Mouse (Mus musculus) embryonic facial prominence, embryonic 13.5 days (tissue): Measurements from ENCODE around the gene Nipa2. TPM values are rescaled to one million over a fixed set of nuclear protein-coding genes. Genes with fewer than 3 reads are reported as not detected.
A peak's percentile ranks its signal among the peaks of the same experiment; 100 is the strongest.

Experiments
- ATAC-seq: fragments of 200-750 bp; cut with Nextera tagmentation; 2 replicates; pipeline ENCODE4 v1.8.0; 2017; ENCODE audit warnings: low read depth; ENCODE audit not compliant: insufficient number of reproducible peaks, insufficient read depth, low FRiP score, low TSS enrichment
- H3K27ac ChIP-seq: fragments of 300-500 bp; sonication (generic); 2 replicates; pipeline ENCODE4 v1.5.1; 2015; ENCODE audit warnings: moderate library complexity, mild to moderate bottlenecking, inconsistent platforms
- H3K27me3 ChIP-seq: fragments of 300-500 bp; sonication (generic); 2 replicates; pipeline ENCODE4 v1.6.1; 2015; ENCODE audit warnings: mild to moderate bottlenecking, inconsistent platforms
- H3K36me3 ChIP-seq: fragments of 300-500 bp; sonication (generic); 2 replicates; pipeline ENCODE4 v1.6.1; 2015; ENCODE audit warnings: mild to moderate bottlenecking, inconsistent platforms
- H3K4me1 ChIP-seq: fragments of 300-500 bp; sonication (generic); 2 replicates; pipeline ENCODE4 v1.6.1; 2015; ENCODE audit warnings: inconsistent platforms
- H3K4me2 ChIP-seq: fragments of 300-500 bp; sonication (generic); 2 replicates; pipeline ENCODE4 v1.6.1; 2015; ENCODE audit warnings: moderate library complexity, mild to moderate bottlenecking, inconsistent platforms
- H3K4me3 ChIP-seq: fragments of 300-500 bp; sonication (generic); 2 replicates; pipeline ENCODE4 v1.5.1; 2015; ENCODE audit warnings: mild to moderate bottlenecking, inconsistent platforms
- H3K9ac ChIP-seq: fragments of 300-500 bp; sonication (generic); 2 replicates; pipeline ENCODE4 v1.6.1; 2015; ENCODE audit warnings: mild to moderate bottlenecking, inconsistent platforms
- H3K9me3 ChIP-seq: fragments of 300-500 bp; sonication (generic); 2 replicates; pipeline ENCODE4 v1.6.1; 2016; ENCODE audit warnings: inconsistent platforms
- WGBS: fragments of 180-500 bp; shearing (Covaris S2); methylation state at CpG from one replicate; pipeline ENCODE4 v1.1.7; 2015; ENCODE audit warnings: mixed read lengths; 5-methylcytosine and 5-hydroxymethylcytosine counted together
- polyA plus RNA-seq: library from polyadenylated mRNA; unstranded; fragments of >200 nt; fragmentation: Nextera tagmentation; extraction: Ambion mirVana; gene quantifications from 2 replicates; pipeline ENCODE4 v1.2.1, GENCODE M21; 2015

Nipa2 gene
- polyA plus RNA-seq, 1 experiment from 2014 or later = 43.1 TPM

DNA sequence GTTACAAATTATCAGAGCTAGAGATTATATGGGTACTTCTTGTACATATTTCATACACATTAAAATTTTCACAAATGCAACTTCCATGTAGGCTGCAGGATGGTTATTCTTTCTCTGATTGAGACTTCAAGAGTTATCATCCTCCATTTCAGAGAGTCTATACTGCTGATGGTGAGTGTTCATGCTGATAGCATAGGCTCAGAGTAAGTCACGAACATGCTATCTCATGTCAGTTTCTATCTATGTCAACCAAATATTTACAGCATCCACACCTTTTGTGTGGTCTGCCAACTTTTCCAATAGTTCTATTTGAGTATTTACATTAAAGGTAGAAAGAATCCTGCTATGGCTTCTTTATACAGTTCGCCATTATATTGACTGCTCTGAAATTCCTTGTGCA, 19.2 kb upstream of the Nipa2 start:
- Histone ChIP-seq H3K4me2 (no peak overlapping the region), H3K4me3 (no peak overlapping the region), H3K27ac (no peak overlapping the region), H3K9ac (no peak overlapping the region), H3K27me3 (no peaks in the 10 kb centered on the region), H3K9me3 (no peaks in the 10 kb centered on the region), H3K36me3 (peaks cover 32% of the 10 kb centered on the region), H3K4me1 (peaks cover 1% of the 10 kb centered on the region; the same call in 1 of the 2 replicates)
- WGBS = 94% methylated on average over 2 of the region's 2 CpGs
- ATAC-seq = no peak

DNA sequence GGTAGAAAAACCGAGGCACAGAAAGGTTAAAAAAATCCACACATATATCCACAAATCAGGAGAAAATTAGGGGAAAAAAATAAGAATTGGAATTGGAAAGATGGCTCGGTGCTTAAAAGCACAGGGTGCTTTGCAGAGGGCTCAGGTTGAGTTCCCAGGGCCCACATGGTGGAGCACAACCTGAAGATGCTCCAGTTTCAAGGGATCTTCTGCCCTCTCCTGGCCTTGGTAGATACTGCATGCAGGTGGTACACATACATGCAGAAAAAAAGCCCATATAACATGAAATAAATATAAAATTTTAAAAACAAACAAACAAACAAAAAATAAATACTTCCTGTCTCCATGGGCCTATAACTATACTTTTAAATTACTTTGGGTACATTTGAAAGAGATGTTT, 12.2 kb upstream of the Nipa2 start:
- Histone ChIP-seq H3K9ac (no peak overlapping the region), H3K27me3 (no peaks in the 10 kb centered on the region), H3K4me3 (no peak overlapping the region), H3K27ac (no peak overlapping the region), H3K9me3 (no peaks in the 10 kb centered on the region), H3K4me2 (no peak overlapping the region), H3K4me1 (no peaks in the 10 kb centered on the region), H3K36me3 (peaks cover 21% of the 10 kb centered on the region)
- ATAC-seq = no peak
- 94% methylated on average over 2 of the region's 2 CpGs for WGBS

DNA sequence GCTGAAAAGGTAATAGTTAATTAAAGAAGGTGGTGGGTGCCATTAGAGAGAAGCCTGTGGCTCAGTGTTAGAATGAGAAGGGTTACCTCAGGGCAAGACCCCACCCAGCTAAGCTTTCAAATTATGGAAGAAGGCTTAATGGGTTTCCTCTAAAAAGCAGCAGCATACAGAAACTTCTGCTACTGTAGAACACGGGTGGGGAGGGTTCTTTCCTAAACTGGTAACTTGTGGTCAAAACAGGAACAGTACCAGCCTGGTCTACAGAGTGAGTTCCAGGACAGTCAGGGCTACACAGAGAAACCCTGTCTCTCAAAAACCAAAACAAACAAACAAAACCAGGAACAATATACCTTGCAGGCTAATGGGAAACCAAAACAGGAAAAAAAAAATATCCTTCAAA, 7.1 kb upstream of the Nipa2 start:
- Histone ChIP-seq H3K27ac (no peak overlapping the region), H3K4me1 (0 out of 2 replicates have a peak, but pooled peaks cover 6% of the 10 kb centered on the region), H3K36me3 (0 out of 2 replicates have a peak, but pooled peaks cover 4% of the 10 kb centered on the region), H3K9me3 (no peaks in the 10 kb centered on the region), H3K4me3 (no peak overlapping the region), H3K27me3 (no peaks in the 10 kb centered on the region), H3K9ac (no peak overlapping the region), H3K4me2 (no peak overlapping the region)
- 65% methylated on average over 1 of the region's 1 CpGs for WGBS
- no peak for ATAC-seq

DNA sequence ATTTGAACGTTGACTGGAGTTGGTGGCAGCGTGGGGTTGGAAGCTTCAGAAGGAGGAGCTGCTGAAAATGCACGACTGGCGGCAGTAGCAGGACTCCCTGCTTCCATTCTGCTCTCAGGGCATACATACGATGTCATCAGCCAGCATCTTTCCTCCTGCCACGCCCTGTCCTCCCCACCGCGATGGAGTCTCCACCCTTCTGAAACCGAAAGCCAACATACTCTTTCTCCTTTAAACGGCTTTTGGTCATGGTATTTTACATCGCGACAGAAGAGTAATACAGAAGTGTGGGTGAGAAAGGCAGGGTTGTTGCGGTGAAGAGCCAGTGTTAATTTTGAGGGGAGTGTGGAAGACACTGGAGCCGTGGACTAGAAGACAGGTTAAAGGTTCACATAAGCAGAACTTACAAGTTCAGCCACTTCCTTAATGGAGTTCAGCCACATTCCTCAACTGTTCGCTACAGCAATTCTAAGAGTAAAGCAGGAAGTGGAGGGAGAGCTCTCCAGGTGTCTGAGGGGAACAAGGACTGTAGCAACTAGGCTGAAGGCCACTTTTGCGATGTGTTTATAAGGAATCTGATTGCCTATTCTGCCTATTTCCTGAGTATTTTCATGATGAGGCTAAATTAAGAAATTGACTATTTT, 6.1 kb upstream of the Nipa2 start:
- no peaks in the 10 kb centered on the region for H3K27me3 ChIP-seq
- H3K36me3 ChIP-seq = no peaks in the 10 kb centered on the region
- H3K9ac ChIP-seq = no peak overlapping the region
- peak overlapping the region; percentile 30 for H3K4me3 ChIP-seq
- H3K4me1 ChIP-seq = 0 out of 2 replicates have a peak, but pooled peaks cover 6% of the 10 kb centered on the region
- H3K4me2 ChIP-seq = peak overlapping the region; percentile 54
- no peak for ATAC-seq
- H3K27ac ChIP-seq = no peak overlapping the region
- no peaks in the 10 kb centered on the region for H3K9me3 ChIP-seq
- 37% methylated on average over 16 of the region's 16 CpGs for WGBS

DNA sequence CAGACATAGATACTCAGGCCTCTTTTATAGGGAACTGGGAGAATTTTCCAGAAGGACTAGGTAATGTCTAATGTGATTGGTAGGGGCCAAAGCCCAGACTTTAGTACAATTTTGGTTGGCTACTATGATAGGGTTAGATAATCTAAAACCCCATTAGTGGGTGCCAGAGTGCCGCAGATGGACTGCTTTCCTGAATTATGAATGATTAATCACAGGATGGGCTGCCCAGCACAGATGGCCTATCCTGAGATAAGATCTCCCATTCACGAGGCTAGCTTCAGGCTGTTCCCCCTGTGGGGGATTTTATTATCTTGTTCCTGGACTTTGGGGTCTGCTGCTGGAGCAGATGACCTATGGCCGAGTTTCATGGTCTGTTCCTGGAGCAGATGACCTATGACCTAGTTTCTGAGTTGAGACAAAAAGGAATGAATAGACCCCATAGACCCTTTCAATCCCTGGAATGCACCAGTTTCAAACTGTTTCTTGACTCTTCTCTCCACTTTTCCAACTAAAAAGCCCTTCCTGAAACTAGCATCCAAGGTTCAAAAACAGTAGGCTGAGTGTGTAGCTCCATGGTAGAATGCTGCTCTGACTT, 4.7 kb upstream of the Nipa2 start:
- no peak for ATAC-seq
- WGBS = 27% methylated on average over 3 of the region's 3 CpGs
- 0 out of 2 replicates have a peak, but pooled peaks cover 11% of the 10 kb centered on the region for H3K4me1 ChIP-seq
- no peak overlapping the region for H3K9ac ChIP-seq
- no peaks in the 10 kb centered on the region for H3K27me3 ChIP-seq
- no peak overlapping the region for H3K4me2 ChIP-seq
- H3K4me3 ChIP-seq = no peak overlapping the region
- H3K27ac ChIP-seq = no peak overlapping the region
- no peaks in the 10 kb centered on the region for H3K9me3 ChIP-seq
- no peaks in the 10 kb centered on the region for H3K36me3 ChIP-seq

DNA sequence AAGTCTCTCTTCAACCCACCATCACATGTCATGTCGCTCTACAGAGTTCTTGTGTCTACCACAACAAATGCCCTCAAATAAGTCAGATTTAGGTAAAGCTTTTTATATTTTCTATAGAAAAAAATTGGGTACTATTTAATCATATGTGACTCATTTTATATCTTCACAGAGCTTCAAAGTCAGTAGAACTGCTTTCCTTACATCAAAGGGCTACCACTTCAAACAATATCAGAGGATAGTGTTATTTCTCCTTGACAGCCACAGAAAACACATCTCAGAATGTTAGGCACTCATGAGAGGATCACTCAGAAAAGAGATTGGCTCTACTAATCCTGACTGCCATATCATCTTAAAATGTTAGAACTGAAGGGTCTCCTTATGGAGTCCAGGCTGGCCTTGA, 1.8 kb downstream of the Nipa2 start:
- Histone ChIP-seq H3K9me3 (no peaks in the 10 kb centered on the region), H3K36me3 (no peaks in the 10 kb centered on the region), H3K9ac (no peak overlapping the region), H3K4me3 (no peak overlapping the region), H3K4me1 (peaks cover 13% of the 10 kb centered on the region), H3K27me3 (no peaks in the 10 kb centered on the region), H3K4me2 (no peak overlapping the region), H3K27ac (no peak overlapping the region)
- no peak for ATAC-seq
- WGBS = 92% methylated on average over 1 of the region's 1 CpGs

DNA sequence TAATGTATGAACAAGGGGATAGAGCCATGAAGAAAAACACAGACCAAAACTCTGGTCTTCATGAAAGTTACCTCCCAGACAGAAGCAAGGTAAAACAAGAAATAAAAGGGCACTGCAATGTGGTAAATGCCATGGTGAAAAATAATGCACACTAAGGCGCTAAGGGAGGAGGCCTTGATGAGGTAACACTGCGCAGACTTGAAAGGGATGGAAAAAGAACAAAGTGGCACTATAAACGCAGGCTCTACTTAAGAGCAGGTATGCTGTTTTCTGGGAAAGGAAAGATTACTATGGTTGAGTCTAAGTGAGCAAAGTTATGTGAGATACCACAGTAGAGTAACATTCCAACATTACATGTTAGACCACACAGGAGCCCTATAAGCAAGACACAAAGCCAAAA, 2.5 kb downstream of the Nipa2 start:
- ATAC-seq = no peak
- 98% methylated on average over 3 of the region's 3 CpGs for WGBS
- peaks cover 1% of the 10 kb centered on the region; the same call in 1 of the 2 replicates for H3K36me3 ChIP-seq

DNA sequence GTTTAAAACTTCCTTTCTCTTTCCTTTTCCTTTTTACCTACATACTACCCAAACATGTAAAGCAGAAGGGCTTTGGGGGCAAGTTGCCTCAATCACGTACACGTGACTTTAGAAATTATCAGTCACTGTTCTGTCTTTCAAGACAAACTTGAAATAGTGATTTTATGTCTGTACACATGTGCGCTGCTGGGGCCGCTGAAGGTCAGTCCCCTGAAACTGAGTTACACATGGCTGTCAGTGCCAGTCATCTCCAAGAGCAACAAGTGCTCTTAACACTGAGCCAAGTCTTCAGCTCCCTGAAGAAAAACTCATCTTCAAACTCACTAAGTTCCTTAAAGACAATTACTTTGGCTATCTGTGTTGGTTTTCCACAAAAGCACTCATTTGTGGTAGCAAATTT, 4.4 kb downstream of the Nipa2 start:
- H3K27ac ChIP-seq = no peak overlapping the region
- no peak for ATAC-seq

More for the DNA sequence above, 2.5 kb downstream of the Nipa2 start:
- H3K27ac ChIP-seq = no peak overlapping the region
- H3K4me2 ChIP-seq = no peak overlapping the region
- no peaks in the 10 kb centered on the region for H3K9me3 ChIP-seq
- H3K9ac ChIP-seq = no peak overlapping the region
- H3K4me3 ChIP-seq = no peak overlapping the region
- peaks cover 13% of the 10 kb centered on the region for H3K4me1 ChIP-seq
- no peaks in the 10 kb centered on the region for H3K27me3 ChIP-seq

DNA sequence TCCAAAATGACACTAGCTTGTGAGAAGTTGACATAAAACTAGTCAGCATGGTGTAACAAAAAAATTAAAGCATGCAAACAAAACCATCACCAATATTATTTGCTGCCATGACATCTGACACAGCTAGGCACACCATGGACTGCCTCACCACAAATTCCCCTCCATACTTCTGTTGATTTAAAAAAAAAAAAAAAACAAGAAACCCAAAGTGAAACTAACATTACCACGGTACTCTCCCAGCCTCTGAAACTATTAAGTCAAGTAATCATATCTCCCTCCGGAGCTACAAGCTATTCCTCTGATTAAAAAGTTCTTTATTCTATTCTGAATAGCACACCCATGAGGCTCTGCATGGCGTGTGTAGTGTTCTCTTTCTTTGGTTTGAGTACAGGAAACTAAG, 5.1 kb downstream of the Nipa2 start:
- H3K9me3 ChIP-seq = peaks cover 7% of the 10 kb centered on the region; the same call in 1 of the 2 replicates
- H3K27me3 ChIP-seq = no peaks in the 10 kb centered on the region
- 87% methylated on average over 3 of the region's 3 CpGs for WGBS
- no peak overlapping the region for H3K4me3 ChIP-seq
- H3K36me3 ChIP-seq = peaks cover 11% of the 10 kb centered on the region
- H3K4me2 ChIP-seq = no peak overlapping the region
- no peak for ATAC-seq
- H3K9ac ChIP-seq = no peak overlapping the region
- H3K27ac ChIP-seq = no peak overlapping the region
- H3K4me1 ChIP-seq = peaks cover 8% of the 10 kb centered on the region

More for the DNA sequence above, 4.4 kb downstream of the Nipa2 start:
- 94% methylated on average over 4 of the region's 4 CpGs for WGBS
- Histone ChIP-seq H3K9me3 (peaks cover 7% of the 10 kb centered on the region; the same call in 1 of the 2 replicates), H3K4me3 (no peak overlapping the region), H3K36me3 (peaks cover 11% of the 10 kb centered on the region), H3K9ac (no peak overlapping the region), H3K27me3 (no peaks in the 10 kb centered on the region), H3K4me2 (no peak overlapping the region), H3K4me1 (peaks cover 9% of the 10 kb centered on the region)

DNA sequence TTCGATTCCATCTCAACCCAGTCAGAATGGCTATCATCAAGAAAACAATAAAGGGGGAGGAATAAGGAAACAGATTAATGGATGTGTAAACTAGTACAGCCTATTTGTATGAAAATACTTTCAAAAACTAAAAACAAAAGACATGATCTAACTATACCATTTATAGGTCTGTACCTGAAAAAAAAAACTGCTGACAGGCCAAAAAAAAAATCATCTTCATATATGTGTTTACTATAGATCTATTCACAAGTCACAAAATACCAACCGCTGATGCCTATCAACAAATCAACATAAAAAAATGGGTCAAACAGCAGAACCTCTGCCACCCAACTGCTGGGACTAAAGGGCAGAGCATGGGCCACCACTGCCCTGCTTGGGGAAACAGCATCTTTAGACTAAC, 6.2 kb downstream of the Nipa2 start:
- ATAC-seq = no peak
- Histone ChIP-seq H3K4me1 (peaks cover 6% of the 10 kb centered on the region), H3K9me3 (peaks cover 7% of the 10 kb centered on the region; the same call in 1 of the 2 replicates), H3K27me3 (no peaks in the 10 kb centered on the region), H3K27ac (no peak overlapping the region), H3K9ac (no peak overlapping the region), H3K4me2 (no peak overlapping the region), H3K36me3 (peaks cover 11% of the 10 kb centered on the region), H3K4me3 (no peak overlapping the region)
- WGBS = 95% methylated on average over 2 of the region's 2 CpGs

DNA sequence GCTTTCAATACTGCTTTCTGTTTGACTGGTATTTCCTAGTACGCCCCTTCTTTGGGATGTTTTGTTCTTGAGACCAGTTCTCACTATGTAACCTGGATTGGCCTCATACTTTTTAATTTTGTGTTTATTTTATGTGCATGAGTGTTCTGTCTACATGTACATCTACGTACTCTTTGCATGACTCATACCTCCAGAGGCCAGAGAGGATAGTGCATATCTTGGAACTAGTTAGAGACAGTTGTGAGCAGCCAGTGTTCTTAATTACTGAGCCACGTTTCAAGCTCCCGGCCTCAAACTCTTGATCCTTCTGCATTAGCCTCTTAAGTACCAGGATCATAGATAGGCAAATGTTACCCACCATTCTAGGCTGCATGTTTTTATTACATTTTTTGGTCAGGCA, 23.9 kb downstream of the Nipa2 start:
- no peak for ATAC-seq
- no peaks in the 10 kb centered on the region for H3K27me3 ChIP-seq
- H3K4me3 ChIP-seq = no peak overlapping the region
- no peaks in the 10 kb centered on the region for H3K9me3 ChIP-seq
- peaks cover 24% of the 10 kb centered on the region for H3K36me3 ChIP-seq
- WGBS = 80% methylated on average over 4 of the region's 4 CpGs
- H3K4me2 ChIP-seq = no peak overlapping the region
- no peak overlapping the region for H3K9ac ChIP-seq
- H3K4me1 ChIP-seq = no peaks in the 10 kb centered on the region
- H3K27ac ChIP-seq = no peak overlapping the region

DNA sequence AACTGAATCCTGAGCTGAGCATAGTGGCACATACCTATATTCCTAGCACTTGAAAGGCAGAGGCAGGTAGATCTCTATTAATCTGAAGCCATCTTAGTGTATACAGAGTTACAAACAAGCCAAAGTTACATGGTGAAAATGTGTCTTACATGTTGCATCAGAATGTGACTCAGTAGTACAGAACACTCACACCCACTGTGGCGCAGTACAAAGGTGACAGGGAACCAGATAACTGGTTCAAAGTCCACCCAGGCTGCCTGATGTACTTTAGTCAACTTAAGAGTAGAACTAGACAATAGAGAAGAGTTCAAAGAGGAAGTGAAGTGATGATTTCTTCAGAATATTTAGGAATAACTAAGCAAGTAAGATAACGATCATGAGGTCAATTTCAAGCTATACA, 27.3 kb downstream of the Nipa2 start:
- no peak for ATAC-seq
- Histone ChIP-seq H3K9me3 (no peaks in the 10 kb centered on the region), H3K4me1 (no peaks in the 10 kb centered on the region), H3K9ac (no peak overlapping the region), H3K27ac (no peak overlapping the region), H3K4me3 (no peak overlapping the region), H3K36me3 (peaks cover 32% of the 10 kb centered on the region), H3K27me3 (no peaks in the 10 kb centered on the region), H3K4me2 (no peak overlapping the region)
- 96% methylated on average over 2 of the region's 2 CpGs for WGBS
